Comparison of ENCODE assay signal across 8 mouse cellular contexts in genomic region chr3:97337306-97337705, GRCm38 (mm10). TPM values are rescaled to one million over a fixed set of nuclear protein-coding genes. Genes with fewer than 3 reads are reported as not detected.
DNase-seq lines count a peak whose midpoint lies in the region; ATAC-seq and TF ChIP-seq lines count a peak whose summit lies in the region.

No protein-coding gene starts in this region.

- WGBS in hindbrain, embryonic 16.5 days, result 50% methylated on average over 11 of the region's 11 CpGs
- WGBS in hindbrain, embryonic 13.5 days, result 46% methylated on average over 11 of the region's 11 CpGs
- WGBS in liver, postnatal 0 days (ENCODE audit: insufficient replicate concordance), result 32% methylated on average over 11 of the region's 11 CpGs

- TF ChIP-seq CTCF in liver, postnatal 0 days (IDR thresholded peaks at IDR 0.05; ENCODE audit: low read depth), result no peak

- H3K27ac ChIP-seq in hindbrain, embryonic 16.5 days (ENCODE audit: low read depth, low read length), result no peak overlapping the region
- H3K27ac ChIP-seq in hindbrain, embryonic 13.5 days, result no peak overlapping the region
- no peak overlapping the region for H3K27ac ChIP-seq in liver, postnatal 0 days (ENCODE audit: low read depth)

- H3K9me3 ChIP-seq in hindbrain, embryonic 16.5 days (ENCODE audit: control insufficient read depth, low read length), result no peaks in the 10 kb centered on the region
- no peaks in the 10 kb centered on the region for H3K9me3 ChIP-seq in hindbrain, embryonic 13.5 days
- no peaks in the 10 kb centered on the region for H3K9me3 ChIP-seq in liver, postnatal 0 days (ENCODE audit: low read length)

- no peak overlapping the region for H3K4me3 ChIP-seq in hindbrain, embryonic 16.5 days (ENCODE audit: low read length)
- no peak overlapping the region for H3K4me3 ChIP-seq in hindbrain, embryonic 13.5 days
- H3K4me3 ChIP-seq in liver, postnatal 0 days (ENCODE audit: low read depth, low read length), result no peak overlapping the region

- H3K36me3 ChIP-seq in hindbrain, embryonic 16.5 days (ENCODE audit: control insufficient read depth, insufficient read depth, low read length), result no peaks in the 10 kb centered on the region
- no peaks in the 10 kb centered on the region for H3K36me3 ChIP-seq in hindbrain, embryonic 13.5 days
- no peaks in the 10 kb centered on the region for H3K36me3 ChIP-seq in liver, postnatal 0 days (replicated peaks; ENCODE audit: insufficient read depth, low read length)

- ATAC-seq in hindbrain, embryonic 16.5 days, result no peak
- ATAC-seq in hindbrain, embryonic 13.5 days (ENCODE audit: low FRiP score), result no peak
- peak; percentile 85 for ATAC-seq in liver, postnatal 0 days
- no peak for ATAC-seq in erythroid progenitor cell, adult 5-6 weeks (replicated peaks; ENCODE audit: low FRiP score, poor library complexity, severe bottlenecking)

- no peak overlapping the region for H3K9ac ChIP-seq in hindbrain, embryonic 16.5 days (ENCODE audit: low read depth, low read length)
- H3K9ac ChIP-seq in hindbrain, embryonic 13.5 days, result no peak overlapping the region
- no peak overlapping the region for H3K9ac ChIP-seq in liver, postnatal 0 days (replicated peaks)

- peak; percentile 46 for DNase-seq in ZHBTc4 (ENCODE audit: low read depth, low spot score)
- peak; percentile 85 for DNase-seq in heart, postnatal 4 days
- DNase-seq in liver, postnatal 0 days, result peak; percentile 72
- DNase-seq in gastrocnemius, adult 18-20 months (ENCODE audit: low spot score), result no peak
- DNase-seq in spleen, postnatal 10 days (ENCODE audit: low spot score in 2 of 2), result no peak

- no peak for TF ChIP-seq EP300 in liver, postnatal 0 days (IDR thresholded peaks at IDR 0.05; ENCODE audit: low read depth)

- peak overlapping the region; percentile 27; the same call in 1 of the 2 replicates for H3K4me2 ChIP-seq in hindbrain, embryonic 16.5 days (ENCODE audit: low read length)
- H3K4me2 ChIP-seq in hindbrain, embryonic 13.5 days, result no peak overlapping the region
- H3K4me2 ChIP-seq in liver, postnatal 0 days (ENCODE audit: low read depth, low read length), result peak overlapping the region; percentile 34; the same call in 1 of the 2 replicates

- no peaks in the 10 kb centered on the region for H3K27me3 ChIP-seq in hindbrain, embryonic 16.5 days (replicated peaks; ENCODE audit: control insufficient read depth, insufficient read depth, low read length)
- H3K27me3 ChIP-seq in hindbrain, embryonic 13.5 days, result no peaks in the 10 kb centered on the region
- H3K27me3 ChIP-seq in liver, postnatal 0 days (ENCODE audit: insufficient read depth, low read length), result no peaks in the 10 kb centered on the region

- peaks cover 4% of the 10 kb centered on the region for H3K4me1 ChIP-seq in hindbrain, embryonic 16.5 days (ENCODE audit: control insufficient read depth, insufficient read depth, low read depth, low read length)
- peaks cover 24% of the 10 kb centered on the region for H3K4me1 ChIP-seq in hindbrain, embryonic 13.5 days (replicated peaks)
- peaks cover 6% of the 10 kb centered on the region for H3K4me1 ChIP-seq in liver, postnatal 0 days (ENCODE audit: insufficient read depth)

RNA-seq across cellular contexts. Expression of gene Bcl9, which starts 39.6 kb away (rescaled TPM):
- polyA plus RNA-seq in hindbrain, embryonic 16.5 days (2015; fragmentation: Nextera tagmentation; extraction: Ambion mirVana), result 57.4 and 68.0 TPM in 2 replicates
- 86.4 and 89.0 TPM in 2 replicates for polyA plus RNA-seq in hindbrain, embryonic 13.5 days (2015; fragmentation: Nextera tagmentation; extraction: Ambion mirVana)
- 10 to 100 TPM; 24.3 to 28.1 TPM for total RNA-seq in heart, postnatal 4 days (2021)
- 3.7 and 4.5 TPM in 2 replicates for polyA plus RNA-seq in liver, postnatal 0 days (2015; fragmentation: Nextera tagmentation; extraction: Ambion mirVana)
- 1 to 10 TPM; 2.4 to 2.5 TPM for total RNA-seq in gastrocnemius, adult 18-20 months (2021)
- 14.4 and 45.7 TPM in 2 replicates for total RNA-seq in erythroid progenitor cell, adult 5-6 weeks (2015; ENCODE audit: low replicate concordance)
- total RNA-seq in erythroid progenitor cell, adult 5-6 weeks (2017; ENCODE audit: low replicate concordance), result 0.13 and 0.76 TPM in 2 replicates

Comparison
In these comparisons a context has a peak if more than half of its experiments do, and no peak if none do; other contexts are left out.
1. DNase-seq: peak in ZHBTc4 (single experiment), heart, postnatal 4 days (single experiment) and liver, postnatal 0 days (single experiment); none in gastrocnemius, adult 18-20 months (single experiment) and spleen, postnatal 10 days (0 of 2).